Mouse (Mus musculus) brain, embryonic 14.5 days (tissue): Measurements from ENCODE around the gene Fbxl12.

Experiments
- CTCF ChIP-seq: fragments of 200-500 bp; IDR thresholded peaks from 2 replicates; pipeline ENCODE4 v1.5.1; 2012; ENCODE audit warnings: inconsistent platforms, mild to moderate bottlenecking, moderate library complexity, borderline replicate concordance; ENCODE audit not compliant: insufficient read depth, insufficient read length; ENCODE audit errors: extremely low read depth
- POLR2A ChIP-seq: fragments of 200-500 bp; IDR thresholded peaks from 2 replicates; pipeline ENCODE4 v1.6.1; 2012; ENCODE audit warnings: mild to moderate bottlenecking, inconsistent platforms, borderline replicate concordance; ENCODE audit not compliant: poor library complexity, insufficient read depth, insufficient read length, severe bottlenecking; ENCODE audit errors: extremely low read depth

DNA sequence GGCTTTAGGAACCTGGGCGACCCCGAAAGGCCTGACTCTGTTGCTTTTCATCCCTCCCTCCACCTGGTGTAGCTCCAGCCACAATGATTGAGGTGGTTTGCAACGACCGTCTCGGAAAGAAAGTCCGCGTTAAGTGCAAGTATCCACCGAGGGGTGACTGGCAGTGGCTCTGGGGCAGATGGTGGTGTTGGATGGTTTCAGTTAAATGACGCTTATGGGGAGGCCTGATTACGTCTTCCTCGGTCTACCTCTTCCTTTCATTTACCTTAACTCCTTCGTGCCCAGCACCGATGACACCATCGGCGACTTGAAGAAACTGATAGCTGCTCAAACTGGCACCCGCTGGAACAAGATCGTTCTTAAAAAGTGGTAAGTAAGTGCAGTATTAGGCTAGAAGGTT, 554 bp upstream of the Fbxl12 start:
- TF ChIP-seq POLR2A, result no peak
- no peak for TF ChIP-seq CTCF
